Mouse (Mus musculus): Measurements from ENCODE around the gene Bub1b. TPM values are rescaled to one million over a fixed set of nuclear protein-coding genes. Genes with fewer than 3 reads are reported as not detected.

The Bub1b gene
- total and polyA plus RNA-seq, 2 experiments from 2014 or later, result 11.5 to 16.3 TPM

- no peak for TF ChIP-seq CTCF (IDR thresholded peaks at IDR 0.05; ENCODE audit: low read depth)
- DNase-seq (ENCODE audit: low spot score), result no peak
Observed at GRCm38 (mm10) chr2:118586013-118586412, 12.0 kb upstream of the Bub1b start.

GRCm38 (mm10) chr2:118587686-118588085, 10.3 kb upstream of the Bub1b start:
- Histone ChIP-seq H3K36me3 (ENCODE audit: insufficient read depth, low read length) (no peaks in the 10 kb centered on the region), H3K4me2 (ENCODE audit: low read depth, low read length) (no peak overlapping the region), H3K4me3 (ENCODE audit: low read length) (no peak overlapping the region), H3K4me1 (ENCODE audit: insufficient read depth, low read length) (no peaks in the 10 kb centered on the region), H3K27ac (no peak overlapping the region), H3K9ac (replicated peaks; ENCODE audit: low read length) (no peak overlapping the region), H3K27me3 (ENCODE audit: insufficient read depth, low read length) (no peaks in the 10 kb centered on the region), H3K9me3 (ENCODE audit: low read length) (no peaks in the 10 kb centered on the region)
- TF ChIP-seq CTCF (IDR thresholded peaks at IDR 0.05; ENCODE audit: low read depth), result no peak
- ATAC-seq (no peak), DNase-seq (ENCODE audit: low spot score) (no peak)
- 61% methylated on average over 3 of the region's 3 CpGs for WGBS

More at GRCm38 (mm10) chr2:118586013-118586412, 12.0 kb upstream of the Bub1b start:
- no peak overlapping the region for H3K9ac ChIP-seq (replicated peaks; ENCODE audit: low read length)
- ATAC-seq, result no peak
- 79% methylated on average over 5 of the region's 5 CpGs for WGBS
- H3K9me3 ChIP-seq (ENCODE audit: low read length), result no peaks in the 10 kb centered on the region
- H3K4me2 ChIP-seq (ENCODE audit: low read depth, low read length), result no peak overlapping the region
- no peak overlapping the region for H3K27ac ChIP-seq
- H3K4me1 ChIP-seq (ENCODE audit: insufficient read depth, low read length), result no peaks in the 10 kb centered on the region
- H3K27me3 ChIP-seq (ENCODE audit: insufficient read depth, low read length), result no peaks in the 10 kb centered on the region
- no peaks in the 10 kb centered on the region for H3K36me3 ChIP-seq (ENCODE audit: insufficient read depth, low read length)
- H3K4me3 ChIP-seq (ENCODE audit: low read length), result no peak overlapping the region

GRCm38 (mm10) chr2:118591083-118591482, 6.9 kb upstream of the Bub1b start:
- 92% methylated on average over 4 of the region's 4 CpGs for WGBS
- TF ChIP-seq CTCF (IDR thresholded peaks at IDR 0.05; ENCODE audit: low read depth), result no peak
- Histone ChIP-seq H3K9ac (replicated peaks; ENCODE audit: low read length) (no peak overlapping the region), H3K36me3 (ENCODE audit: insufficient read depth, low read length) (no peaks in the 10 kb centered on the region), H3K9me3 (ENCODE audit: low read length) (no peaks in the 10 kb centered on the region), H3K4me3 (ENCODE audit: low read length) (no peak overlapping the region), H3K4me1 (ENCODE audit: insufficient read depth, low read length) (no peaks in the 10 kb centered on the region), H3K4me2 (ENCODE audit: low read depth, low read length) (no peak overlapping the region), H3K27me3 (ENCODE audit: insufficient read depth, low read length) (no peaks in the 10 kb centered on the region), H3K27ac (no peak overlapping the region)
- no peak for ATAC-seq
- no peak for DNase-seq (ENCODE audit: low spot score)

- Histone ChIP-seq H3K9ac (replicated peaks; ENCODE audit: low read length) (no peak overlapping the region; the same call in 1 of the 2 replicates), H3K27ac (no peak overlapping the region), H3K4me3 (ENCODE audit: low read length) (peak overlapping the region; percentile 64), H3K4me1 (ENCODE audit: insufficient read depth, low read length) (no peaks in the 10 kb centered on the region), H3K9me3 (ENCODE audit: low read length) (no peaks in the 10 kb centered on the region), H3K27me3 (ENCODE audit: insufficient read depth, low read length) (no peaks in the 10 kb centered on the region), H3K4me2 (ENCODE audit: low read depth, low read length) (peak overlapping the region; percentile 90), H3K36me3 (ENCODE audit: insufficient read depth, low read length) (no peaks in the 10 kb centered on the region)
- no peak for DNase-seq (ENCODE audit: low spot score)
- WGBS, result 38% methylated on average over 5 of the region's 5 CpGs
- ATAC-seq, result no peak
- TF ChIP-seq CTCF (IDR thresholded peaks at IDR 0.05; ENCODE audit: low read depth), result no peak
Observed at GRCm38 (mm10) chr2:118599087-118599486, 1.1 kb downstream of the Bub1b start.

- Histone ChIP-seq H3K27ac (no peak overlapping the region), H3K27me3 (ENCODE audit: insufficient read depth, low read length) (no peaks in the 10 kb centered on the region), H3K9ac (replicated peaks; ENCODE audit: low read length) (no peak overlapping the region), H3K9me3 (ENCODE audit: low read length) (no peaks in the 10 kb centered on the region), H3K4me3 (ENCODE audit: low read length) (no peak overlapping the region), H3K36me3 (ENCODE audit: insufficient read depth, low read length) (no peaks in the 10 kb centered on the region), H3K4me1 (ENCODE audit: insufficient read depth, low read length) (no peaks in the 10 kb centered on the region), H3K4me2 (ENCODE audit: low read depth, low read length) (no peak overlapping the region)
- ATAC-seq (no peak), DNase-seq (ENCODE audit: low spot score) (no peak)
- whole genome bisulfite sequencing, result 81% methylated on average over 18 of the region's 18 CpGs
- TF ChIP-seq CTCF (IDR thresholded peaks at IDR 0.05; ENCODE audit: low read depth), result no peak
Observed at GRCm38 (mm10) chr2:118601599-118602263, 3.7 kb downstream of the Bub1b start.

- Histone ChIP-seq H3K9me3 (ENCODE audit: low read length) (no peaks in the 10 kb centered on the region), H3K4me2 (ENCODE audit: low read depth, low read length) (no peak overlapping the region), H3K9ac (replicated peaks; ENCODE audit: low read length) (no peak overlapping the region), H3K4me1 (ENCODE audit: insufficient read depth, low read length) (no peaks in the 10 kb centered on the region), H3K27me3 (ENCODE audit: insufficient read depth, low read length) (no peaks in the 10 kb centered on the region), H3K4me3 (ENCODE audit: low read length) (no peak overlapping the region), H3K36me3 (ENCODE audit: insufficient read depth, low read length) (no peaks in the 10 kb centered on the region), H3K27ac (no peak overlapping the region)
- no peak for TF ChIP-seq CTCF (IDR thresholded peaks at IDR 0.05; ENCODE audit: low read depth)
- DNase-seq (ENCODE audit: low spot score), result no peak
- ATAC-seq, result no peak
- WGBS, result 91% methylated on average over 6 of the region's 6 CpGs
Observed at GRCm38 (mm10) chr2:118604091-118604490, 6.1 kb downstream of the Bub1b start.

GRCm38 (mm10) chr2:118606032-118606431, 8.0 kb downstream of the Bub1b start:
- ATAC-seq (no peak), DNase-seq (ENCODE audit: low spot score) (peak; percentile 11)
- Histone ChIP-seq H3K27me3 (ENCODE audit: insufficient read depth, low read length) (no peaks in the 10 kb centered on the region), H3K36me3 (ENCODE audit: insufficient read depth, low read length) (no peaks in the 10 kb centered on the region), H3K4me3 (ENCODE audit: low read length) (no peak overlapping the region), H3K9me3 (ENCODE audit: low read length) (no peaks in the 10 kb centered on the region), H3K9ac (replicated peaks; ENCODE audit: low read length) (no peak overlapping the region), H3K4me2 (ENCODE audit: low read depth, low read length) (no peak overlapping the region), H3K27ac (no peak overlapping the region), H3K4me1 (ENCODE audit: insufficient read depth, low read length) (no peaks in the 10 kb centered on the region)
- 81% methylated on average over 2 of the region's 2 CpGs for WGBS
- peak; percentile 72 for TF ChIP-seq CTCF (IDR thresholded peaks at IDR 0.05; ENCODE audit: low read depth)

Measured in hindbrain, postnatal 0 days (tissue).